Mouse (Mus musculus): ENCODE results near the gene Iffo2. TPM values are rescaled to one million over a fixed set of nuclear protein-coding genes. Genes with fewer than 3 reads are reported as not detected.

Gene Iffo2
- polyA plus RNA-seq, 2 experiments: 0.56 to 1.4 TPM

- Histone ChIP-seq H3K9ac (replicated peaks) (no peak overlapping the region), H3K4me1 (replicated peaks; ENCODE audit: control insufficient read depth in 2 of 2, insufficient read depth in 2 of 2, low read length in 1 of 2) (peaks cover 0 to 1% of the 10 kb centered on the region in 2 experiments; a peak in 1 of 4 replicates), H3K4me3 (ENCODE audit: insufficient read depth in 1 of 2, low read depth in 2 of 2, low read length in 2 of 2) (no peak overlapping the region), H3K36me3 (replicated peaks; ENCODE audit: control insufficient read depth, insufficient read depth, low read depth) (no peaks in the 10 kb centered on the region), H3K4me2 (ENCODE audit: low read depth) (no peak overlapping the region), H3K27ac (no peak overlapping the region), H3K9me3 (ENCODE audit: control insufficient read depth, low read length) (no peaks in the 10 kb centered on the region; the same call in 1 of the 2 replicates), H3K27me3 (ENCODE audit: control insufficient read depth, insufficient read depth, low read length) (no peaks in the 10 kb centered on the region)
- no peak for ATAC-seq (ENCODE audit: insufficient read depth)
- no peak for DNase-seq (ENCODE audit: low read depth in 3 of 3, low spot score in 3 of 3)
- no peak for TF ChIP-seq EP300 (IDR thresholded peaks at IDR 0.05; ENCODE audit: low read depth)
- no peak for TF ChIP-seq CTCF (IDR thresholded peaks at IDR 0.05; ENCODE audit: low read depth)
- WGBS (ENCODE audit: insufficient replicate concordance): 69% methylated on average over 11 of the region's 11 CpGs
Observed at GRCm38 (mm10) chr4:139506727-139507126, 23.6 kb upstream of the Iffo2 start.

GRCm38 (mm10) chr4:139509069-139509468, 21.3 kb upstream of the Iffo2 start:
- ATAC-seq (ENCODE audit: insufficient read depth) (no peak), DNase-seq (ENCODE audit: low read depth in 3 of 3, low spot score in 3 of 3) (no peak)
- no peak overlapping the region for H3K4me3 ChIP-seq (ENCODE audit: insufficient read depth in 1 of 2, low read depth in 2 of 2, low read length in 2 of 2)
- TF ChIP-seq CTCF (IDR thresholded peaks at IDR 0.05; ENCODE audit: low read depth) (no peak), EP300 (IDR thresholded peaks at IDR 0.05; ENCODE audit: low read depth) (no peak)
- peaks cover 0 to 11% of the 10 kb centered on the region in 2 experiments; a peak in 3 of 4 replicates for H3K4me1 ChIP-seq (replicated peaks; ENCODE audit: control insufficient read depth in 2 of 2, insufficient read depth in 2 of 2, low read length in 1 of 2)
- H3K27ac ChIP-seq: no peak overlapping the region
- 68% methylated on average over 2 of the region's 2 CpGs for WGBS (ENCODE audit: insufficient replicate concordance)
- no peaks in the 10 kb centered on the region for H3K36me3 ChIP-seq (replicated peaks; ENCODE audit: control insufficient read depth, insufficient read depth, low read depth)
- no peaks in the 10 kb centered on the region for H3K27me3 ChIP-seq (ENCODE audit: control insufficient read depth, insufficient read depth, low read length)
- H3K9me3 ChIP-seq (ENCODE audit: control insufficient read depth, low read length): no peaks in the 10 kb centered on the region; the same call in 1 of the 2 replicates
- no peak overlapping the region for H3K4me2 ChIP-seq (ENCODE audit: low read depth)
- H3K9ac ChIP-seq (replicated peaks): no peak overlapping the region

GRCm38 (mm10) chr4:139511557-139511956, 18.8 kb upstream of the Iffo2 start:
- 37% methylated on average over 2 of the region's 2 CpGs for WGBS (ENCODE audit: insufficient replicate concordance)
- no peak overlapping the region for H3K9ac ChIP-seq (replicated peaks)
- DNase-seq (ENCODE audit: low read depth in 3 of 3, low spot score in 3 of 3) (no peak), ATAC-seq (ENCODE audit: insufficient read depth) (no peak)
- H3K27ac ChIP-seq: no peak overlapping the region
- H3K27me3 ChIP-seq (ENCODE audit: control insufficient read depth, insufficient read depth, low read length): no peaks in the 10 kb centered on the region
- no peaks in the 10 kb centered on the region for H3K36me3 ChIP-seq (replicated peaks; ENCODE audit: control insufficient read depth, insufficient read depth, low read depth)
- H3K4me3 ChIP-seq (ENCODE audit: insufficient read depth in 1 of 2, low read depth in 2 of 2, low read length in 2 of 2): no peak overlapping the region
- H3K9me3 ChIP-seq (ENCODE audit: control insufficient read depth, low read length): no peaks in the 10 kb centered on the region
- peaks cover 0 to 11% of the 10 kb centered on the region in 2 experiments; a peak in 3 of 4 replicates for H3K4me1 ChIP-seq (replicated peaks; ENCODE audit: control insufficient read depth in 2 of 2, insufficient read depth in 2 of 2, low read length in 1 of 2)
- H3K4me2 ChIP-seq (ENCODE audit: low read depth): no peak overlapping the region
- TF ChIP-seq CTCF (IDR thresholded peaks at IDR 0.05; ENCODE audit: low read depth): no peak
- TF ChIP-seq EP300 (IDR thresholded peaks at IDR 0.05; ENCODE audit: low read depth): no peak

GRCm38 (mm10) chr4:139512985-139513384, 17.4 kb upstream of the Iffo2 start:
- no peak overlapping the region for H3K27ac ChIP-seq
- no peaks in the 10 kb centered on the region for H3K9me3 ChIP-seq (ENCODE audit: control insufficient read depth, low read length)
- H3K4me3 ChIP-seq (ENCODE audit: insufficient read depth in 1 of 2, low read depth in 2 of 2, low read length in 2 of 2): no peak overlapping the region
- ATAC-seq (ENCODE audit: insufficient read depth): no peak
- H3K9ac ChIP-seq (replicated peaks): no peak overlapping the region
- peaks cover 0 to 11% of the 10 kb centered on the region in 2 experiments; a peak in 3 of 4 replicates for H3K4me1 ChIP-seq (replicated peaks; ENCODE audit: control insufficient read depth in 2 of 2, insufficient read depth in 2 of 2, low read length in 1 of 2)
- no peak for DNase-seq (ENCODE audit: low read depth in 3 of 3, low spot score in 3 of 3)
- no peaks in the 10 kb centered on the region for H3K27me3 ChIP-seq (ENCODE audit: control insufficient read depth, insufficient read depth, low read length)
- TF ChIP-seq CTCF (IDR thresholded peaks at IDR 0.05; ENCODE audit: low read depth) (no peak), EP300 (IDR thresholded peaks at IDR 0.05; ENCODE audit: low read depth) (no peak)
- no peaks in the 10 kb centered on the region for H3K36me3 ChIP-seq (replicated peaks; ENCODE audit: control insufficient read depth, insufficient read depth, low read depth)
- 21% methylated on average over 2 of the region's 2 CpGs for WGBS (ENCODE audit: insufficient replicate concordance)
- no peak overlapping the region for H3K4me2 ChIP-seq (ENCODE audit: low read depth)

- no peak overlapping the region for H3K4me3 ChIP-seq (ENCODE audit: insufficient read depth in 1 of 2, low read depth in 2 of 2, low read length in 2 of 2)
- WGBS (ENCODE audit: insufficient replicate concordance): 59% methylated on average over 6 of the region's 6 CpGs
- no peak overlapping the region for H3K9ac ChIP-seq (replicated peaks)
- no peak overlapping the region for H3K4me2 ChIP-seq (ENCODE audit: low read depth)
- no peak for TF ChIP-seq CTCF (IDR thresholded peaks at IDR 0.05; ENCODE audit: low read depth)
- TF ChIP-seq EP300 (IDR thresholded peaks at IDR 0.05; ENCODE audit: low read depth): no peak
- peaks cover 0 to 2% of the 10 kb centered on the region in 2 experiments; a peak in 1 of 4 replicates for H3K4me1 ChIP-seq (replicated peaks; ENCODE audit: control insufficient read depth in 2 of 2, insufficient read depth in 2 of 2, low read length in 1 of 2)
- DNase-seq (ENCODE audit: low read depth in 3 of 3, low spot score in 3 of 3) (no peak), ATAC-seq (ENCODE audit: insufficient read depth) (no peak)
- no peak overlapping the region for H3K27ac ChIP-seq
- H3K9me3 ChIP-seq (ENCODE audit: control insufficient read depth, low read length): no peaks in the 10 kb centered on the region
- H3K27me3 ChIP-seq (ENCODE audit: control insufficient read depth, insufficient read depth, low read length): no peaks in the 10 kb centered on the region
- no peaks in the 10 kb centered on the region for H3K36me3 ChIP-seq (replicated peaks; ENCODE audit: control insufficient read depth, insufficient read depth, low read depth)
Observed at GRCm38 (mm10) chr4:139519221-139519620, 11.1 kb upstream of the Iffo2 start.

Measured in liver, embryonic 14.5 days (tissue).